9 mouse cellular contexts compared by ENCODE assay signal in the genomic region with DNA sequence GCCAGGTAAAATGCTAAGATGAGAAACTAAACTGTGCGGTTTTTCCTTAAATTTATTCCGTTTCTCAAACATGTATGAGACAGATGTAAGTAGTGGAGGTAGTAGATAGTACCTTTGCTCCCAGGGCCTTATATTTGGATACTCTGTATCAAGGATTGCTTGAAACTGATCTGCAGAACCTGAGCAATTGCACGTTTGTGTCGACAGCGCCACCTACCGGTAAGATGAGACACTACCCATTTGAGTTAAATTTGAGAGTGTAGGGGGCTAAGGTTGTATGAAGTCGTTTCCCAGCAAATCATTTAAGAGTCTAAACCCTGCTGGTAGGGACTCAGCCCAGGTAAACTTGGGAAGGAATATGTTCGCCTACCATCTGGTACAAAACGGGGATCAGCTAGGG. TPM values are rescaled to one million over a fixed set of nuclear protein-coding genes. Genes with fewer than 3 reads are reported as not detected.
DNase-seq lines count a peak whose midpoint lies in the region; TF ChIP-seq lines count a peak whose summit lies in the region.
"Had no signal": no experiment of that assay in that cellular context is flagged by ENCODE, and none has a peak within 500 bp of the region (broad histone marks: within the 10 kb centered on the region; RNA-seq: fewer than 3 reads in every experiment).

No protein-coding gene starts in this region.

- no peaks in the 10 kb centered on the region for H3K36me3 ChIP-seq in E14TG2a.4 (ENCODE audit: insufficient read depth, low read length)
- H3K36me3 ChIP-seq: hindbrain, embryonic 15.5 days had no signal

- peak; percentile 64 to 89 for DNase-seq in adrenal gland, adult (ENCODE audit: inconsistent age in 2 of 2, low spot score in 1 of 2)
- DNase-seq in adrenal gland, adult 8-10 months = no peak
- peak; percentile 68 for DNase-seq in cerebellum, adult 8-10 months
- peak; percentile 63 to 78 for DNase-seq in frontal cortex, postnatal 36 days (ENCODE audit: low spot score in 2 of 2)
- DNase-seq in kidney, postnatal 10 days = peak; percentile 84
- DNase-seq in lung, adult 18-20 months = peak; percentile 52 to 72
- DNase-seq in right cerebral cortex, postnatal 10 days (ENCODE audit: low spot score in 2 of 2) = peak; percentile 76 to 82

- peaks cover 25% of the 10 kb centered on the region for H3K4me1 ChIP-seq in E14TG2a.4 (replicated peaks; ENCODE audit: low read depth, low read length)
- H3K4me1 ChIP-seq: hindbrain, embryonic 15.5 days had no signal

- H3K27me3 ChIP-seq in E14TG2a.4 (ENCODE audit: insufficient read depth, low read length) = no peaks in the 10 kb centered on the region
- H3K27me3 ChIP-seq: hindbrain, embryonic 15.5 days had no signal

- no peaks in the 10 kb centered on the region for H3K9me3 ChIP-seq in E14TG2a.4 (ENCODE audit: low read length)
- H3K9me3 ChIP-seq: hindbrain, embryonic 15.5 days had no signal

- H3K4me3 ChIP-seq in E14TG2a.4 (replicated peaks; ENCODE audit: low read length) = no peak overlapping the region
- H3K4me3 ChIP-seq: hindbrain, embryonic 15.5 days had no signal

- peak; percentile 78 for TF ChIP-seq CTCF in E14TG2a.4 (conservative IDR thresholded peaks at IDR 0.05; ENCODE audit: low read length)

RNA-seq across cellular contexts. Expression of gene Tnk2, which starts 45.8 kb away (rescaled TPM):
- 10 to 100 TPM; 33.0 to 66.6 (median 48.3) TPM for total RNA-seq in adrenal gland, adult 8-10 months (2022)

RNA-seq across cellular contexts. Expression of gene Muc4, which starts 46.2 kb away (rescaled TPM):
- total RNA-seq in adrenal gland, adult 8-10 months (2022) = not detected
